Mouse (Mus musculus) ES-Bruce4 (cell line): ENCODE measurements around the gene Timm50. TPM values are rescaled to one million over a fixed set of nuclear protein-coding genes. Genes with fewer than 3 reads are reported as not detected.
A peak's percentile ranks its signal among the peaks of the same experiment; 100 is the strongest.

Experiments
- H3K27ac ChIP-seq: 2 replicates; pipeline ENCODE4 v1.5.1; 2012; ENCODE audit warnings: low read length, inconsistent platforms; ENCODE audit not compliant: insufficient read depth
- H3K27me3 ChIP-seq: 2 replicates; pipeline ENCODE4 v1.6.1; 2012; ENCODE audit warnings: mild to moderate bottlenecking, low read length, inconsistent platforms; ENCODE audit not compliant: control insufficient read depth, poor library complexity, insufficient read depth, severe bottlenecking
- H3K36me3 ChIP-seq: 2 replicates; pipeline ENCODE4 v1.6.1; 2012; ENCODE audit warnings: inconsistent platforms, mild to moderate bottlenecking, low read length, moderate library complexity; ENCODE audit not compliant: control insufficient read depth, poor library complexity, insufficient read depth, severe bottlenecking
- H3K4me1 ChIP-seq: one replicate; pipeline ENCODE4 v1.8.1; 2011; ENCODE audit warnings: low read length; ENCODE audit not compliant: control insufficient read depth, insufficient read depth
- H3K4me3 ChIP-seq: 2 replicates; pipeline ENCODE4 v1.5.1; 2011; ENCODE audit warnings: low read depth, mild to moderate bottlenecking, low read length
- H3K9ac ChIP-seq: 2 replicates; pipeline ENCODE4 v1.6.1; 2012; ENCODE audit warnings: low read depth, mild to moderate bottlenecking, inconsistent platforms; ENCODE audit not compliant: poor library complexity, severe bottlenecking
- H3K9me3 ChIP-seq: replicated peaks from 2 replicates; pipeline ENCODE4 v1.6.1; 2012; ENCODE audit warnings: mild to moderate bottlenecking, low read length, inconsistent platforms; ENCODE audit not compliant: control insufficient read depth, poor library complexity, insufficient read depth, severe bottlenecking
- CTCF ChIP-seq: IDR thresholded peaks from one replicate; pipeline ENCODE4 v1.8.1; 2011; ENCODE audit warnings: low read depth, low read length
- EP300 ChIP-seq: IDR thresholded peaks from 2 replicates; pipeline ENCODE4 v1.6.1; 2011; ENCODE audit warnings: low read depth, low read length; ENCODE audit not compliant: insufficient read depth
- POLR2A ChIP-seq: IDR thresholded peaks from one replicate; pipeline ENCODE4 v1.8.1; 2011; ENCODE audit warnings: low read length; ENCODE audit not compliant: insufficient read depth
- polyA plus RNA-seq: library from polyadenylated mRNA; stranded (reverse); fragments of >200 nt; gene quantifications from 2 replicates; pipeline ENCODE4 v1.2.4, GENCODE M21; 2011; ENCODE audit warnings: low read depth; ENCODE audit not compliant: missing spikeins, insufficient read depth, insufficient read length

Timm50 gene
- polyA plus RNA-seq, 1 experiment: 70.5 TPM

- H3K36me3 ChIP-seq: peaks cover 24% of the 10 kb centered on the region
- no peaks in the 10 kb centered on the region for H3K4me1 ChIP-seq
- no peak overlapping the region for H3K9ac ChIP-seq
- H3K4me3 ChIP-seq: no peak overlapping the region
- no peak overlapping the region for H3K27ac ChIP-seq
- no peaks in the 10 kb centered on the region for H3K9me3 ChIP-seq
- TF ChIP-seq POLR2A (no peak), CTCF (peak; percentile 7)
- no peaks in the 10 kb centered on the region for H3K27me3 ChIP-seq
Observed at GRCm38 (mm10) chr7:28348601-28349000, 36.7 kb upstream of the Timm50 start.

GRCm38 (mm10) chr7:28347746-28348145 is 35.9 kb upstream of the Timm50 start:
- H3K36me3 ChIP-seq: peaks cover 16% of the 10 kb centered on the region
- no peaks in the 10 kb centered on the region for H3K27me3 ChIP-seq
- H3K9ac ChIP-seq: no peak overlapping the region
- H3K27ac ChIP-seq: no peak overlapping the region
- no peaks in the 10 kb centered on the region for H3K4me1 ChIP-seq
- no peak overlapping the region for H3K4me3 ChIP-seq
- no peaks in the 10 kb centered on the region for H3K9me3 ChIP-seq
- no peak for TF ChIP-seq POLR2A
- no peak for TF ChIP-seq EP300
- TF ChIP-seq CTCF: no peak

- TF ChIP-seq CTCF: peak; percentile 16
- no peak for TF ChIP-seq POLR2A
- Histone ChIP-seq H3K27ac (no peak overlapping the region), H3K9ac (no peak overlapping the region), H3K4me3 (no peak overlapping the region), H3K4me1 (peaks cover 3% of the 10 kb centered on the region), H3K27me3 (no peaks in the 10 kb centered on the region), H3K36me3 (no peaks in the 10 kb centered on the region), H3K9me3 (no peaks in the 10 kb centered on the region)
Observed at GRCm38 (mm10) chr7:28344637-28345036, 32.8 kb upstream of the Timm50 start.

- H3K36me3 ChIP-seq: no peaks in the 10 kb centered on the region
- H3K27ac ChIP-seq: no peak overlapping the region
- H3K9me3 ChIP-seq: no peaks in the 10 kb centered on the region
- no peak overlapping the region for H3K4me3 ChIP-seq
- H3K27me3 ChIP-seq: no peaks in the 10 kb centered on the region
- H3K9ac ChIP-seq: no peak overlapping the region
- TF ChIP-seq POLR2A (no peak), EP300 (no peak), CTCF (no peak)
- H3K4me1 ChIP-seq: peaks cover 3% of the 10 kb centered on the region
Observed at GRCm38 (mm10) chr7:28341381-28341780, 29.5 kb upstream of the Timm50 start.

GRCm38 (mm10) chr7:28339213-28339917 is 27.5 kb upstream of the Timm50 start:
- Histone ChIP-seq H3K27ac (peak overlapping the region; percentile 93), H3K9me3 (no peaks in the 10 kb centered on the region), H3K9ac (peak overlapping the region; percentile 73), H3K27me3 (no peaks in the 10 kb centered on the region), H3K4me3 (peak overlapping the region; percentile 84), H3K4me1 (peaks cover 3% of the 10 kb centered on the region), H3K36me3 (no peaks in the 10 kb centered on the region)
- TF ChIP-seq POLR2A (no peak), EP300 (no peak), CTCF (peak; percentile 22)

- H3K27ac ChIP-seq: peak within 1 kb of the TSS; percentile 93
- no peaks in the 10 kb centered on the region for H3K27me3 ChIP-seq
- H3K9ac ChIP-seq: peak within 1 kb of the TSS; percentile 73
- H3K4me1 ChIP-seq: peaks cover 3% of the 10 kb centered on the region
- H3K9me3 ChIP-seq: no peaks in the 10 kb centered on the region
- H3K36me3 ChIP-seq: 0 out of 2 replicates have a peak, but pooled peaks cover 2% of the 10 kb centered on the region
- peak within 1 kb of the TSS; percentile 92 for H3K4me3 ChIP-seq
- TF ChIP-seq EP300: no peak
- TF ChIP-seq CTCF: no peak
- TF ChIP-seq POLR2A: no peak
Observed at GRCm38 (mm10) chr7:28338108-28338998, 26.5 kb upstream of the Timm50 start, which contains the start of gene Supt5. Supt5 (minus strand) TSS chr7:28338746.
